Mouse (Mus musculus): ENCODE results near the gene Hmgb1.

- TF ChIP-seq CTCF (IDR thresholded peaks at IDR 0.05; ENCODE audit: extremely low read depth, insufficient read depth, low read length) (no peak), POLR2A (IDR thresholded peaks at IDR 0.05; ENCODE audit: extremely low read depth, insufficient read depth, low read length) (no peak)
Measured at GRCm38 (mm10) chr5:149032438-149032837, 151.9 kb downstream of the Hmgb1 start.
